Mouse (Mus musculus): Measurements from ENCODE around the gene Ibtk.

- TF ChIP-seq MAFK (IDR thresholded peaks at IDR 0.05; ENCODE audit: insufficient read depth, low read depth, low read length) (no peak), ZC3H11A (IDR thresholded peaks at IDR 0.05; ENCODE audit: borderline replicate concordance, low read depth, low read length) (no peak)
Observed at GRCm38 (mm10) chr9:85769057-85769789, 20.1 kb upstream of the Ibtk start.
